Mouse (Mus musculus) spleen, postnatal 0 days (tissue): ENCODE data around the gene Klri1. TPM values are rescaled to one million over a fixed set of nuclear protein-coding genes. Genes with fewer than 3 reads are reported as not detected.

Experiments
- polyA plus RNA-seq: library from polyadenylated mRNA; unstranded; fragments of >200 nt; fragmentation: Nextera tagmentation; extraction: Ambion mirVana; gene quantifications from 2 replicates; pipeline ENCODE4 v1.2.1, GENCODE M21; 2015

Klri1 gene
- polyA plus RNA-seq = not detected in 2 replicates

DNA sequence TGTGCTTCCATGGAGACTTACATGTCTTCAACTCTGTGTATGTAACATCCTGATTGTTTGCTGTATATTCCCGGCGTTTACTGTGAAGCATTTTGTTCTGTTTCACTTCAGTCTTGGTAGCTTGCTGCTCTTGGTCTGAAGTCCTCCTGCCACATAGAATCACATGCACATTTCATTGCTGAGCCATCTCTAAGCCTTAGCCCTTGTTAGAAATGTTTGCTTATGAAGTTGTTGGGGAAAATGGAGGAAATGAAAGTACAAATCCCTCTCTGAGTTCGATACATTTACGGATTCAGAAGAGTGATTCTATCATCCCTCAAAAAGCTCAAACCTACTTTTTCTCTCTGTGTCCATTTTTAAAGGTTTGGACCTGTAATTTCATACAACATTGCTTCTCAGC lies at the start of gene Klri1:
TSS of gene Klri1 (minus strand) at position 101 of the 400 bp plus-strand sequence.

DNA sequence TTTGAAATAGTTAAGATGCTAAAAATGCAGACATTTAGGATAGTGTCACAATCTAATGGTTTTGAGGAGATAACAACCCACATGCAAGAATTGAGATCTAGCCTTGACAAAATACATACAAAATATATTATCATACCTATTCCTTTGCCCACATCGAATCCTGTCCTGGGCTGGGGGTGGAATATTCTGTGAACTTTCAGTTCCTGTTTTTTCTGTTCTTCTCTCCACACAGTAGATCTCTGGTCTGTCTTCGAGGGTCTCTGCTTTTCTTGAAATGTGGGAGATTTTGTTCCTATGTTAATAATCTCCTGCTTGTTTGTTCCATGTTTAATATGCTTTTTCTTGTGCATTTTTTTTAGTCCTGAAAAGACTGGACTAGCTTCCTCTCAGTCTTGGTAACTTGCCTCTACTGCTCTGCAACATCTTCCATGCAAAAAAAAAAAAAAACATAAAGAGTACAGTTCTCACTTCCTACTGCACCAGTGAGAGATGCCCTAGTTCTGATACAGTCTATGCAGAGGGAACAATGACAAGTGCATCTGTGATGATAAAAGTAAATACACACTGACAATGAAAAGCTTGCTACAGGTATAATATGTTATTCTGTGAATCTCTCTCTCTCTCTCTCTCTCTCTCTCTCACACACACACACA lies 23.3 kb upstream of the Klri1 start, which contains the start of gene Klri2:
TSS of gene Klri2 (minus strand) at position 416 of the 653 bp plus-strand sequence.

DNA sequence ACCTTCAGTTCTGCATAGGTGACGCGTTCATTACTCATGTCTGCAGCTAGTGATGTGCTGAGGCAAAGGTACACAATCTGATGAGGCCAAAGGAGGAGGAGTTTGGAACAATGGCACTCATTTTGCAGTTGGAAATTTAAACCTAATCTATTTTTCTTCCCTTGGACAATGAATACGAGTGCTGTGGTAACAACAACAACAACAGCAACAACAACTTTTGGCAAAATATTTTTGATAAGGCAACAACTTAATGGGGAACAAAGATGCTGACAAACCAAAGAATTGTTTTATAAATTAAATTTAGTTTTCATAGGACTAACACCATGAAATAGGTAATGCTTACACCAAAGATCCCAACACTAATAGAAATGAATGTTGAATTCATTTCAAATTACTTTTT lies 38.1 kb downstream of the Klri1 start, which contains the start of gene Klrc1:
TSS of gene Klrc1 (minus strand) at position 101 of the 400 bp plus-strand sequence.

DNA sequence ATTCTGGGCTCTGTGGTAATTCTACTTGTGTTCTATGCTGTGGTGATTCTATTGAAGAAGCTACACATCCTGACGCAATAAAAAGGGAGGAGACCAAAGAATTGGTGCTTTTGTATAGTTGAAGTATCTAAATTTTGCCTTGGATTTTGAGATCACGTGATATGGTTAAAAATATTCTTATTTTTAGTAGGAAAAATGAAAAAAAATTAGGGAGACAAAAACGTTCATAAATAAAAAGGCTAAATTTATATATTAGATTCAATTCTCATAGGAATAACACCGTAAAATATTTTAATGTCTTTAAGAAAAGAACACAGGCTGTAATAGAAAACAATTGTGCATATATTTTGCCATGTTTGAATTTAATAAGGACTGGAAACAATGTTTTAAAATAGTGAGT lies 56.3 kb downstream of the Klri1 start, which contains the start of gene Klrc2:
TSS of gene Klrc2 (minus strand) at position 101 of the 400 bp plus-strand sequence.

Other genes starting within 250 kb of the Klri1 start
- 0.94 and 1.8 TPM in 2 replicates for gene Olr1, start 210.0 kb downstream of the Klri1 start, polyA plus RNA-seq
- gene Tmem52b, start 204.6 kb downstream of the Klri1 start, polyA plus RNA-seq = not detected in 2 replicates
- gene Gabarapl1, start 184.0 kb downstream of the Klri1 start, polyA plus RNA-seq = 40.3 and 41.6 TPM in 2 replicates
- gene Klre1, start 139.2 kb downstream of the Klri1 start, polyA plus RNA-seq = 0.70 and 0.99 TPM in 2 replicates
- gene Klrd1, start 125.3 kb downstream of the Klri1 start, polyA plus RNA-seq = 6.3 and 8.0 TPM in 2 replicates
- gene Klrk1, start 93.3 kb downstream of the Klri1 start, polyA plus RNA-seq = 3.0 and 6.1 TPM in 2 replicates
- not detected in 2 replicates for gene Klrc3, start 73.8 kb downstream of the Klri1 start, polyA plus RNA-seq
- 0.34 and 0.51 TPM in 2 replicates for gene Klrc2, start 56.4 kb downstream of the Klri1 start, polyA plus RNA-seq
- 1.9 and 3.3 TPM in 2 replicates for gene Klrc1, start 38.2 kb downstream of the Klri1 start, polyA plus RNA-seq
- 0.19 and 0.39 TPM in 2 replicates for gene Klri2, start 23.4 kb upstream of the Klri1 start, polyA plus RNA-seq
- gene Gm156, start 67.1 kb upstream of the Klri1 start, polyA plus RNA-seq = 0.06 TPM in 1 of 2 replicates, not detected in the other
- not detected in 2 replicates for gene Gm17631, start 145.5 kb upstream of the Klri1 start, polyA plus RNA-seq
- gene Klra17, start 159.5 kb upstream of the Klri1 start, polyA plus RNA-seq = 1.9 and 3.4 TPM in 2 replicates
- gene Klra5, start 200.5 kb upstream of the Klri1 start, polyA plus RNA-seq = 1.0 and 1.5 TPM in 2 replicates